ENCODE assay signal across 8 mouse cellular contexts in genomic region chr2:24935057-24935796, GRCm38 (mm10). TPM values are rescaled to one million over a fixed set of nuclear protein-coding genes. Genes with fewer than 3 reads are reported as not detected.
A peak's percentile ranks its signal among the peaks of the same experiment; 100 is the strongest.
DNase-seq lines count a peak whose midpoint lies in the region; ATAC-seq and TF ChIP-seq lines count a peak whose summit lies in the region.

Gene Arrdc1, minus strand, starts transcription at chr2:24935252.

- ATAC-seq in heart, embryonic 15.5 days (replicated peaks; ENCODE audit: insufficient number of reproducible peaks, insufficient read depth, low FRiP score, low read depth) = peak; percentile 93
- ATAC-seq in liver, embryonic 14.5 days (ENCODE audit: insufficient read depth) = peak; percentile 89
- peak; percentile 91 for ATAC-seq in neural tube, embryonic 11.5 days (ENCODE audit: insufficient read depth, low FRiP score, low TSS enrichment)
- peak; percentile 95 for ATAC-seq in stomach, postnatal 0 days (ENCODE audit: low FRiP score, low TSS enrichment)

- WGBS in forebrain, embryonic 10.5 days = under 1% methylated on average over 48 of the region's 49 CpGs
- under 1% methylated on average over 49 of the region's 49 CpGs for WGBS in heart, embryonic 15.5 days
- under 1% methylated on average over 49 of the region's 49 CpGs for WGBS in liver, embryonic 14.5 days (ENCODE audit: insufficient replicate concordance)
- WGBS in neural tube, embryonic 11.5 days = under 1% methylated on average over 48 of the region's 49 CpGs
- under 1% methylated on average over 45 of the region's 49 CpGs for WGBS in stomach, postnatal 0 days

- peak within 1 kb of the TSS; percentile 70 for H3K9ac ChIP-seq in heart, embryonic 15.5 days
- peak within 1 kb of the TSS; percentile 87 for H3K9ac ChIP-seq in liver, embryonic 14.5 days (replicated peaks)
- peak within 1 kb of the TSS; percentile 69 for H3K9ac ChIP-seq in neural tube, embryonic 11.5 days (ENCODE audit: low read length)
- peak within 1 kb of the TSS; percentile 81 for H3K9ac ChIP-seq in stomach, postnatal 0 days (ENCODE audit: low read length)

- peak; percentile 84 for TF ChIP-seq CTCF in liver, embryonic 14.5 days (IDR thresholded peaks at IDR 0.05; ENCODE audit: low read depth)
- TF ChIP-seq CTCF in stomach, postnatal 0 days (IDR thresholded peaks at IDR 0.05; ENCODE audit: low read depth) = peak; percentile 76

- H3K27me3 ChIP-seq in forebrain, embryonic 10.5 days (ENCODE audit: poor library complexity, severe bottlenecking) = peaks cover 25% of the 10 kb centered on the region
- no peaks in the 10 kb centered on the region for H3K27me3 ChIP-seq in heart, embryonic 15.5 days
- no peaks in the 10 kb centered on the region; the same call in 1 of the 2 replicates for H3K27me3 ChIP-seq in liver, embryonic 14.5 days (ENCODE audit: control insufficient read depth, insufficient read depth, low read length)
- no peaks in the 10 kb centered on the region for H3K27me3 ChIP-seq in neural tube, embryonic 11.5 days (ENCODE audit: control insufficient read depth, insufficient read depth, low read length)
- no peaks in the 10 kb centered on the region for H3K27me3 ChIP-seq in stomach, postnatal 0 days (ENCODE audit: control insufficient read depth, insufficient read depth, low read length)

- H3K36me3 ChIP-seq in forebrain, embryonic 10.5 days (replicated peaks) = no peaks in the 10 kb centered on the region
- H3K36me3 ChIP-seq in heart, embryonic 15.5 days = no peaks in the 10 kb centered on the region
- H3K36me3 ChIP-seq in liver, embryonic 14.5 days (replicated peaks; ENCODE audit: control insufficient read depth, insufficient read depth, low read depth) = no peaks in the 10 kb centered on the region
- H3K36me3 ChIP-seq in neural tube, embryonic 11.5 days (ENCODE audit: control insufficient read depth, insufficient read depth, low read length) = no peaks in the 10 kb centered on the region
- H3K36me3 ChIP-seq in stomach, postnatal 0 days (ENCODE audit: control insufficient read depth, insufficient read depth, low read length) = no peaks in the 10 kb centered on the region

- H3K4me1 ChIP-seq in forebrain, embryonic 10.5 days = peaks cover 21% of the 10 kb centered on the region
- peaks cover 13% of the 10 kb centered on the region for H3K4me1 ChIP-seq in heart, embryonic 15.5 days (replicated peaks)
- peaks cover 4 to 5% of the 10 kb centered on the region in 2 experiments; a peak in 3 of 4 replicates for H3K4me1 ChIP-seq in liver, embryonic 14.5 days (replicated peaks; ENCODE audit: control insufficient read depth in 2 of 2, insufficient read depth in 2 of 2, low read length in 1 of 2)
- H3K4me1 ChIP-seq in neural tube, embryonic 11.5 days (ENCODE audit: control insufficient read depth, insufficient read depth, low read length) = peaks cover 3% of the 10 kb centered on the region; the same call in 1 of the 2 replicates
- H3K4me1 ChIP-seq in stomach, postnatal 0 days (replicated peaks; ENCODE audit: control insufficient read depth, insufficient read depth) = no peaks in the 10 kb centered on the region

- no peaks in the 10 kb centered on the region for H3K9me3 ChIP-seq in forebrain, embryonic 10.5 days
- no peaks in the 10 kb centered on the region for H3K9me3 ChIP-seq in heart, embryonic 15.5 days (replicated peaks)
- no peaks in the 10 kb centered on the region for H3K9me3 ChIP-seq in liver, embryonic 14.5 days (ENCODE audit: control insufficient read depth, low read length)
- no peaks in the 10 kb centered on the region for H3K9me3 ChIP-seq in neural tube, embryonic 11.5 days (ENCODE audit: control insufficient read depth, low read length)
- no peaks in the 10 kb centered on the region for H3K9me3 ChIP-seq in stomach, postnatal 0 days (ENCODE audit: control insufficient read depth, low read length)

- TF ChIP-seq EP300 in liver, embryonic 14.5 days (IDR thresholded peaks at IDR 0.05; ENCODE audit: low read depth) = no peak
- TF ChIP-seq EP300 in stomach, postnatal 0 days (optimal IDR thresholded peaks at IDR 0.05) = no peak

- peak within 1 kb of the TSS; percentile 98 for H3K4me2 ChIP-seq in heart, embryonic 15.5 days
- H3K4me2 ChIP-seq in liver, embryonic 14.5 days (ENCODE audit: low read depth) = peak within 1 kb of the TSS; percentile 99
- peak within 1 kb of the TSS; percentile 98 for H3K4me2 ChIP-seq in neural tube, embryonic 11.5 days (ENCODE audit: low read depth)
- H3K4me2 ChIP-seq in stomach, postnatal 0 days (replicated peaks; ENCODE audit: low read depth) = peak within 1 kb of the TSS; percentile 86

- DNase-seq in CD8-positive naive resting alpha-beta T cell, adult 2 months (ENCODE audit: low read depth in 2 of 2, low spot score in 2 of 2) = peak; percentile 91 to 97
- peak; percentile 98 for DNase-seq in c-Kit-positive CD71-negative TER-119-negative erythroid progenitor cells, embryonic 14.5 days (ENCODE audit: low read depth)
- DNase-seq in forebrain, embryonic 10.5 days (ENCODE audit: extremely low spot score, low spot score) = peak; percentile 95
- peak; percentile 98 for DNase-seq in kidney, postnatal 25 days
- DNase-seq in liver, embryonic 14.5 days (ENCODE audit: low read depth in 3 of 3, low spot score in 3 of 3) = peak; percentile 90 to 94 (median 91)
- DNase-seq in neural tube, embryonic 11.5 days (ENCODE audit: low spot score) = peak; percentile 93
- DNase-seq in stomach, postnatal 0 days (ENCODE audit: low spot score) = peak; percentile 98

- H3K4me3 ChIP-seq in forebrain, embryonic 10.5 days = peak within 1 kb of the TSS; percentile 67
- peak within 1 kb of the TSS; percentile 78 for H3K4me3 ChIP-seq in heart, embryonic 15.5 days
- H3K4me3 ChIP-seq in liver, embryonic 14.5 days (ENCODE audit: insufficient read depth in 1 of 2, low read depth in 2 of 2, low read length in 2 of 2) = peak within 1 kb of the TSS; percentile 68 to 85
- H3K4me3 ChIP-seq in neural tube, embryonic 11.5 days (ENCODE audit: low read depth, low read length) = peak within 1 kb of the TSS; percentile 56
- H3K4me3 ChIP-seq in stomach, postnatal 0 days (ENCODE audit: low read depth, low read length) = peak within 1 kb of the TSS; percentile 69

- peak within 1 kb of the TSS; percentile 83 for H3K27ac ChIP-seq in forebrain, embryonic 10.5 days
- H3K27ac ChIP-seq in heart, embryonic 15.5 days = peak within 1 kb of the TSS; percentile 51
- peak within 1 kb of the TSS; percentile 72 for H3K27ac ChIP-seq in liver, embryonic 14.5 days
- no peak within 1 kb of the TSS for H3K27ac ChIP-seq in neural tube, embryonic 11.5 days (ENCODE audit: low read depth, low read length)
- peak within 1 kb of the TSS; percentile 97 for H3K27ac ChIP-seq in stomach, postnatal 0 days (replicated peaks)

RNA-seq across cellular contexts. Expression of gene Arrdc1, which starts in this region (rescaled TPM):
- 17.8 and 19.1 TPM in 2 replicates for polyA plus RNA-seq in forebrain, embryonic 10.5 days (2016; fragmentation: Nextera tagmentation; extraction: Ambion mirVana)
- polyA plus RNA-seq in heart, embryonic 15.5 days (2015; fragmentation: Nextera tagmentation; extraction: Ambion mirVana) = 17.6 and 26.3 TPM in 2 replicates
- 20.8 and 29.1 TPM in 2 replicates for polyA plus RNA-seq in liver, embryonic 14.5 days (2012; rRNA removed)
- 10.9 and 14.7 TPM in 2 replicates for polyA plus RNA-seq in liver, embryonic 14.5 days (2014; fragmentation: Nextera tagmentation; extraction: Ambion mirVana)
- 9.5 and 15.6 TPM in 2 replicates for polyA plus RNA-seq in neural tube, embryonic 11.5 days (2014; fragmentation: Nextera tagmentation; extraction: Ambion mirVana)
- polyA plus RNA-seq in stomach, postnatal 0 days (2015; fragmentation: Nextera tagmentation; extraction: Ambion mirVana) = 94.7 and 105 TPM in 2 replicates
